Mouse (Mus musculus) embryonic facial prominence, embryonic 11.5 days (tissue): ENCODE measurements around the gene Kcnk4. TPM values are rescaled to one million over a fixed set of nuclear protein-coding genes. Genes with fewer than 3 reads are reported as not detected.
A peak's percentile ranks its signal among the peaks of the same experiment; 100 is the strongest.
"Not testable (repeated sequence)": the region's sequence is repeated elsewhere in the genome, so short reads cannot be mapped to it uniquely, and the experiment has no call there.

Source experiments
- ATAC-seq: fragments of 200-750 bp; cut with Nextera tagmentation; replicated peaks from 2 replicates; pipeline ENCODE4 v1.8.0; 2017; ENCODE audit warnings: low read depth; ENCODE audit not compliant: insufficient number of reproducible peaks, low FRiP score, low TSS enrichment
- DNase-seq: peaks from one replicate; pipeline ENCODE4 v3.0.0-alpha.2; 2015; ENCODE audit warnings: low spot score
- H3K27ac ChIP-seq: fragments of 300-500 bp; sonication (generic); replicated peaks from 2 replicates; pipeline ENCODE4 v1.5.1; 2014; ENCODE audit warnings: mild to moderate bottlenecking, low read depth, low read length, control low read depth
- H3K27me3 ChIP-seq: fragments of 300-500 bp; sonication (generic); 2 replicates; pipeline ENCODE4 v1.6.1; 2014; ENCODE audit warnings: mild to moderate bottlenecking, low read length, moderate library complexity, mixed read lengths; ENCODE audit not compliant: control insufficient read depth, insufficient read depth
- H3K36me3 ChIP-seq: fragments of 300-500 bp; sonication (generic); replicated peaks from 2 replicates; pipeline ENCODE4 v1.6.1; 2014; ENCODE audit warnings: low read depth, mild to moderate bottlenecking, low read length, moderate library complexity, mixed read lengths; ENCODE audit not compliant: control insufficient read depth, insufficient read depth
- H3K4me1 ChIP-seq: fragments of 300-500 bp; sonication (generic); 2 replicates; pipeline ENCODE4 v1.6.1; 2014; ENCODE audit warnings: low read length, mixed read lengths; ENCODE audit not compliant: control insufficient read depth, insufficient read depth
- H3K4me2 ChIP-seq: fragments of 300-500 bp; sonication (generic); 2 replicates; pipeline ENCODE4 v1.6.1; 2014; ENCODE audit warnings: low read depth, mild to moderate bottlenecking, control low read depth, low read length, moderate library complexity
- H3K4me3 ChIP-seq: fragments of 300-500 bp; sonication (generic); 2 replicates; pipeline ENCODE4 v1.5.1; 2014; ENCODE audit warnings: low read depth, low read length, control low read depth
- H3K9ac ChIP-seq: fragments of 300-500 bp; sonication (generic); replicated peaks from 2 replicates; pipeline ENCODE4 v1.6.1; 2014; ENCODE audit warnings: mild to moderate bottlenecking, control low read depth, low read length
- H3K9me3 ChIP-seq: fragments of 300-500 bp; sonication (generic); replicated peaks from 2 replicates; pipeline ENCODE4 v1.6.1; 2016; ENCODE audit warnings: mild to moderate bottlenecking, low read length, inconsistent platforms, mixed read lengths; ENCODE audit not compliant: control insufficient read depth
- WGBS: fragments of 180-500 bp; shearing (Covaris S2); extraction: QIAGEN DNeasy Blood & Tissue Kit; methylation state at CpG from one replicate; pipeline ENCODE4 v1.1.7; 2014; 5-methylcytosine and 5-hydroxymethylcytosine counted together
- polyA plus RNA-seq: library from polyadenylated mRNA; unstranded; fragments of >200 nt; fragmentation: Nextera tagmentation; extraction: Ambion mirVana; gene quantifications from 2 replicates; pipeline ENCODE4 v1.2.1, GENCODE M21; 2014

Gene Kcnk4
- polyA plus RNA-seq, 1 experiment from 2014 or later: 0.32 TPM

- Histone ChIP-seq H3K4me1 (peaks cover 5% of the 10 kb centered on the region), H3K27ac (no peak overlapping the region), H3K36me3 (peaks cover 9% of the 10 kb centered on the region), H3K27me3 (no peaks in the 10 kb centered on the region), H3K4me3 (no peak overlapping the region), H3K9ac (no peak overlapping the region), H3K9me3 (no peaks in the 10 kb centered on the region), H3K4me2 (peak overlapping the region; percentile 82)
- DNase-seq (no peak), ATAC-seq (no peak)
- WGBS: 86% methylated on average over 7 of the region's 7 CpGs
Observed at GRCm38 (mm10) chr19:6907811-6908540, 26.3 kb downstream of the Kcnk4 start.

- Histone ChIP-seq H3K4me1 (peaks cover 5% of the 10 kb centered on the region), H3K36me3 (peaks cover 9% of the 10 kb centered on the region), H3K9ac (no peak overlapping the region), H3K4me2 (no peak overlapping the region), H3K4me3 (no peak overlapping the region), H3K9me3 (no peaks in the 10 kb centered on the region), H3K27ac (no peak overlapping the region), H3K27me3 (no peaks in the 10 kb centered on the region)
- WGBS: 92% methylated on average over 8 of the region's 8 CpGs
- DNase-seq (no peak), ATAC-seq (no peak)
Observed at GRCm38 (mm10) chr19:6907094-6907493, 27.2 kb downstream of the Kcnk4 start.

DNA sequence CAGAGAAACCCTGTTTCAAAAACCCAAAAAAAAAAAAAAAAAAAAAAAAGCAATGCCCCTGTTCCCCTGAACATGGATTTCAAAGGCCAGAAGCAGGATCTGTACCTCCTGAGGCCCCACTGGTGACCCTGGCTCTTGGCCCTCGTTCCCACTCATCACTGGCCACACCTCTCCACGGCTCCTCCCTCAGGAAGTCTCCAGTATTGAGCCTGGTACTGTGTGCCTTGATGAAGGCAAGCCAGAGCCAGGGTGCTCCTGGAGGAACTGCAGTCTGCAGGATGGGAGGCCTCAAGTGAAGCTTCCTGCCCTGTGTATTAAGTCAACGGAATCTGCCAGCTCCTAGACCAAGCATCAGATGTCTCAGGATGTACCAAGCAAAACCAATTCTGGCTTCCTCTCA, 28.1 kb downstream of the Kcnk4 start:
- Histone ChIP-seq H3K27me3 (no peaks in the 10 kb centered on the region), H3K4me3 (no peak overlapping the region), H3K9ac (no peak overlapping the region), H3K36me3 (peaks cover 2% of the 10 kb centered on the region; the same call in 1 of the 2 replicates), H3K4me1 (peaks cover 3% of the 10 kb centered on the region), H3K27ac (no peak overlapping the region), H3K4me2 (no peak overlapping the region), H3K9me3 (no peaks in the 10 kb centered on the region)
- ATAC-seq (no peak), DNase-seq (no peak)
- WGBS: 90% methylated on average over 3 of the region's 3 CpGs

GRCm38 (mm10) chr19:6905498-6906159, 28.7 kb downstream of the Kcnk4 start:
- Histone ChIP-seq H3K9ac (no peak overlapping the region), H3K4me2 (no peak overlapping the region)
- no peak for DNase-seq

GRCm38 (mm10) chr19:6904846-6905245, 29.5 kb downstream of the Kcnk4 start:
- no peaks in the 10 kb centered on the region for H3K4me1 ChIP-seq
- H3K9ac ChIP-seq: no peak overlapping the region
- no peak overlapping the region for H3K27ac ChIP-seq
- no peak for DNase-seq
- H3K4me3 ChIP-seq: no peak overlapping the region
- H3K9me3 ChIP-seq: no peaks in the 10 kb centered on the region
- no peak overlapping the region for H3K4me2 ChIP-seq
- WGBS: 77% methylated on average over 2 of the region's 2 CpGs
- no peaks in the 10 kb centered on the region for H3K27me3 ChIP-seq
- H3K36me3 ChIP-seq: no peaks in the 10 kb centered on the region; the same call in 1 of the 2 replicates
- ATAC-seq: no peak

More at GRCm38 (mm10) chr19:6905498-6906159, 28.7 kb downstream of the Kcnk4 start:
- H3K36me3 ChIP-seq: no peaks in the 10 kb centered on the region; the same call in 1 of the 2 replicates
- 88% methylated on average over 11 of the region's 11 CpGs for WGBS
- no peaks in the 10 kb centered on the region for H3K4me1 ChIP-seq
- H3K27me3 ChIP-seq: no peaks in the 10 kb centered on the region
- ATAC-seq: no peak
- H3K4me3 ChIP-seq: no peak overlapping the region
- H3K27ac ChIP-seq: no peak overlapping the region
- no peaks in the 10 kb centered on the region for H3K9me3 ChIP-seq

GRCm38 (mm10) chr19:6903031-6903430, 31.3 kb downstream of the Kcnk4 start:
- no peak for DNase-seq
- no peaks in the 10 kb centered on the region; the same call in 1 of the 2 replicates for H3K36me3 ChIP-seq
- no peak overlapping the region for H3K9ac ChIP-seq
- 92% methylated on average over 1 of the region's 1 CpGs for WGBS
- H3K27ac ChIP-seq: no peak overlapping the region
- no peaks in the 10 kb centered on the region for H3K27me3 ChIP-seq
- no peaks in the 10 kb centered on the region for H3K9me3 ChIP-seq
- H3K4me3 ChIP-seq: no peak overlapping the region
- H3K4me2 ChIP-seq: no peak overlapping the region
- H3K4me1 ChIP-seq: no peaks in the 10 kb centered on the region
- ATAC-seq: no peak

- Histone ChIP-seq H3K9me3 (no peaks in the 10 kb centered on the region), H3K4me2 (no peak overlapping the region), H3K27ac (no peak overlapping the region), H3K4me3 (no peak overlapping the region), H3K9ac (no peak overlapping the region), H3K4me1 (no peaks in the 10 kb centered on the region), H3K36me3 (no peaks in the 10 kb centered on the region), H3K27me3 (no peaks in the 10 kb centered on the region)
- DNase-seq (no peak), ATAC-seq (no peak)
- WGBS: 80% methylated on average over 4 of the region's 4 CpGs
Observed at GRCm38 (mm10) chr19:6899641-6900040, 34.7 kb downstream of the Kcnk4 start.

DNA sequence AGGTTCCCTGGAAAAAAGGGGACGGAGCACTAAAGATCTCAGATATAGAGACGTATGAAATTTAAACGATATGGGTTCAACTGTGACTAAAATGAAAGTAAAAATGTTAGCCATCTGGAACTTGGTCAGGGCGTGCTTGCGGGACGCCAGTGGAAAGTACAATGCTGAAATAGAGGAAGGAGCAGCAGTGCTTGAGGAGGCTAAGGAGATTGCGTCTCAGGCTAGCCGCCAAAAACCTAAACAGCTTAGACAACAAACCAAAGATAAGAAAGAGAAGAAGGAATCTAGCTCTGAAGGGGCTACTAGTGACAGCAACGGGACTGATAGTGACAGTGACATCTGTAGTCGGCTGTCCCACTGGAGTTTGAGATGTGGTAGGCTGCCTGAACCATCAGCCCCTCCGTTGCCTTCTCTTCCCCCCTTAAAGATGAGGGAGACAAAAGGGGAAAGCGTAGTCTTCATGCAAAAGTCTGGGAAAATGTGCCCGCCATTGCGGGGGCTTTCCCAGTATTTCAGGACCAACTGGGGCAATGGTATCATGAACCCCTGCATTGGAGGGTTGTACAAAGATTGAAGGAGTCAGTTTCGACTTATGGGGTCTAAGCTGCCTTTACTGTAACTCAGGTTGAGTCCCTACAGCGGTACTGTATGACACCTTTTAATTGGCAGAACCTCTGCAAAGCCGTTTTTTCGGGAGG, 38.6 kb downstream of the Kcnk4 start:
- not testable (repeated sequence) for DNase-seq, H3K4me3 ChIP-seq
- WGBS: 88% methylated on average over 18 of the region's 18 CpGs

More for the DNA sequence above, 38.6 kb downstream of the Kcnk4 start:
- not testable (repeated sequence) for ATAC-seq, H3K9ac ChIP-seq, H3K4me1 ChIP-seq, H3K27me3 ChIP-seq, H3K4me2 ChIP-seq, H3K9me3 ChIP-seq, H3K36me3 ChIP-seq, H3K27ac ChIP-seq
